Mouse (Mus musculus) adrenal gland, adult 10 weeks (tissue): ENCODE data around the gene Gm45799. TPM values are rescaled to one million over a fixed set of nuclear protein-coding genes. Genes with fewer than 3 reads are reported as not detected.

Experiments used
- polyA plus RNA-seq: library from polyadenylated mRNA; stranded (reverse); fragments of 350-450 nt; fragmentation: Illumina TruSeq; extraction: RNeasy Lipid Tissue Mini Kit (QIAGEN cat#74804); gene quantifications from one replicate; pipeline ENCODE4 v1.2.3, GENCODE M21; 2014; ENCODE audit warnings: low read depth, low replicate concordance

Gene Gm45799
- polyA plus RNA-seq, result 1.3 TPM

DNA sequence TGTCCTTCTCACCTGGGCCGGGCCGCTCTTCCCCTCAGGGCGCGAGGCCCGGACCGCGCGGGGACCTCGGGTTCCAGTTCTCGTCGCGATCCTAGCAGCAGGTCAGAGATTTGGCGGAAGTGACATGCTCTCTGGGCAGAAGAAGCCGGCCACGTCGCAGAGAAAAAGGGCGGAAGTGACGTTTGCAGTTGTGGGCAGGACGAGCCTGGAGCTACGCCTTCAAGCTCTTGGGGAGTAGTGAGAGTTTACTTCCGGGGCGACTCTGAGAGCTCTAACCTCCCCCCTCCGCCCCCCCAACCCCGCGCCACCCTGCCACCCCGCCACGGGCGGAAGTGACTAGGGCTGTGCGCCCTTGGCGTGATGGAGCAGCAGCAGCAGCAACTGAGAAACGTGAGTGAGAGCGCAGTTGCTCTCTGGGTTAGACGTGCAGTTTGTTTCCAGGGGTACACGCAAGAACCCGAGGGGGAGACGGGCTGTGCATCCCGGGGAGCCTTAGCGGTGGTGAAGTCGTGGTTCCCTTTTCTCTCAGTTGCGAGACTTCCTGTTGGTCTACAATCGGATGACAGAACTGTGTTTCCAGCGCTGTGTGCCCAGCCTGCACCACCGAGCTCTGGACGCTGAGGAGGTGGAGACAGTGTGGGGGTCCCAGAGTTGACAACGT, at the start of gene Gm45799, which contains the start of gene Arfip2:
Gm45799 (plus strand) TSS at position 320 of the 661 bp plus-strand sequence.
Arfip2 (minus strand) TSS at position 184 of the 661 bp plus-strand sequence.

DNA sequence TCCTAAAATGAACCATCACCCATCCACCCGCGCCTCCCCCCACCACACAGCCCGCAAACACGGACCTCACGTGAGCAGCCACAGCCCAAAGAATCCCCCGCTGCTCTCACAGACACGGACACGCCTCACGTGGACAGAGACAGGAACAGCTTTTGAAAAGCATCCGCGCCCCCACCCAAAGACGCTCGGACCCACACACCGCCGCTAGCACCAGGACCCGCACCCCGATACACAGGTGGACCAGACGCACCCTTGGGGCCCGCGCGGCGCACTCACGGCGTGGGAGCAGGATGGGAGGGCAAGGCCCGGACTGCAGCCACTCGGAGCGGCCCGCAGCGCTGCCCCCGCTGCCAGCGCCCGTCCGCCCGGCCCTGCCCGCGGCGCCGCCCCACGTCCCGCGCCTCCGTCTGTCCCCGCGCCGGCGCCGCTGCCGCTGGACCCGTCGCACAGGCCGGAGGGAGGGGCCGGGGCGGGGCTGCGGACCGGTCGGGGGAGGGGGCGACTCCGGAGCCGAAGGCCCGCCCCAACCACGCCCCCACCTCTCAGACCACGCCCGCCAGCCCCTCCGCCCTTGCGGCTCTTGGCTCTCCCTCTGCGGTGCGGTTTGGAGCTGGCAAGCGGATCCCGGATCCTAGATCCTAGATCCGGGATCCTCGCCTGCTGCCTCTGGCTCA, 7.1 kb upstream of the Gm45799 start, which contains the start of gene Trim3:
Trim3 (minus strand) TSS at position 445 of the 674 bp plus-strand sequence.

DNA sequence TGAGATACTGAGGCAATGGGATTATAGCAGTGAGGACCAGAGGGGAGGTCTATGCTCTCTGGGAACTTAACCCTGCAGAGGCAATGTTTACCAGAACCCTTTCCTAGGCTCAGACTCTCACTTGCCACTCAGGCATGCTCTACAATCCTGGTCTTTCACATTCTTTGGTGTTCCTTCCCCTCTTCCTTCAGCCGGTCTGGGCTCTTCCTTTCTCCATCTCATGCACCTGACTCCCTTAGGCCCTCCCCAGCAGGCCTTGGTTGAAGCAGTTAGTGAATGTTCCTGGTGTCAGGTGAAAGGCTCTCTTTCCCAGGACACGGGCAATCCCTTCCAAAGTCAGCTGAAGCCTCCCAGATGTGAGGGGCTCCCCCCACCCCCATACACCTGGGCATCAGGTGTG, 596 bp upstream of the Gm45799 start, which contains the start of gene Timm10b:
Timm10b (plus strand) TSS at position 301 of the 400 bp plus-strand sequence.

DNA sequence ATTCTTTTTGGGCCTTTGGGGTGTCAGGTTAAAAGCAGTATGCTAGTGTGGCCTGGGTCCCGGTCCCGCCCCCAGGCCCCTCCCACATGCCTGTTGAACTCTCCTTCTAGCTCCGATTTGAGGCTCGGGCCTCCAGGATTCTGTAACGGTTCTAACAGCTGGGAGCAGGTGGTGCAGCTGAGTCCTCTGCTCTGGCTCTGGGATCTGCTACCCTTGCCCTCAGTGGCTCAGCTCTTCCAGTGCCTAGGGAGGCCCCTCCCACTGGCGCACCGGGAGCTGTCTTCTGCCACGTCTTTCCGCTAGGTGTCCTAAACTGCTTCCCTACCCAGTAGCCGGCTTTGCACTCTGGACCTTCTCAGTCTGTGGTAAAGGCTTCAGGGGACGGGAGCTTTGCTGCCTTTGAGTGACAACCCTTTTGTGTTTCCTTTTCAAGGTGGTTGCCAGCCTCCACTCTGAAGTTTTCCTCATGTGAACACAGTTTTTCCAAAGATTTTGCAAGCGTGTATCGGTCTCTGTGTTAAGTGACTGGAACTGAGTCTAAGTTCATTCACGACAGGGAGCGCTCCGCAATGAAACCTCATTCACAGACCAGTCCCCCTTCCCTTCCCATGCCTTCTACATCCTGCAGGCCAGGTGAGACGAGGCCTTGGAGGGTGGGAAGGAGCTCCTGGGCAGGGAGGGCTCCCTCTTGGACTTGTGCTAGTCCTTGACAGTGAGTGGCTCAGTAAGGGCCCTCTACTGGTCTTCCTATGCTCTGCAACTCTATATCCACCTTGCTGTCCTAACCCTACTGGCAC, 10.5 kb downstream of the Gm45799 start, which contains the start of gene Dnhd1:
Dnhd1 (plus strand) TSS at position 189 of the 797 bp plus-strand sequence.

Other genes with a start within 250 kb of the Gm45799 start
- gene Fam160a2, start 240.5 kb upstream of the Gm45799 start, polyA plus RNA-seq, result 10.6 TPM
- not detected for gene Cnga4, start 236.0 kb upstream of the Gm45799 start, polyA plus RNA-seq
- gene Cckbr, start 214.8 kb upstream of the Gm45799 start, polyA plus RNA-seq, result not detected
- 16.9 TPM for gene Cavin3, start 158.3 kb upstream of the Gm45799 start, polyA plus RNA-seq
- 5.8 TPM for gene Smpd1, start 86.2 kb upstream of the Gm45799 start, polyA plus RNA-seq
- 1.4 TPM for gene Apbb1, start 58.9 kb upstream of the Gm45799 start, polyA plus RNA-seq
- gene Hpx, start 40.4 kb upstream of the Gm45799 start, polyA plus RNA-seq, result not detected
- 5.9 TPM for gene Trim3, start 7.0 kb upstream of the Gm45799 start, polyA plus RNA-seq
- gene Timm10b, start 496 bp upstream of the Gm45799 start, polyA plus RNA-seq, result 47.9 TPM
- gene Arfip2, start 136 bp upstream of the Gm45799 start, polyA plus RNA-seq, result 12.3 TPM
- 1.7 TPM for gene Dnhd1, start 10.3 kb downstream of the Gm45799 start, polyA plus RNA-seq
- 41.2 TPM for gene Ilk, start 96.0 kb downstream of the Gm45799 start, polyA plus RNA-seq
- 24.5 TPM for gene Rrp8, start 96.8 kb downstream of the Gm45799 start, polyA plus RNA-seq
- gene Taf10, start 103.8 kb downstream of the Gm45799 start, polyA plus RNA-seq, result 11.1 TPM
- gene Tpp1, start 111.7 kb downstream of the Gm45799 start, polyA plus RNA-seq, result 145 TPM
- gene Dchs1, start 147.1 kb downstream of the Gm45799 start, polyA plus RNA-seq, result 0.17 TPM
- 15.7 TPM for gene Mrpl17, start 170.5 kb downstream of the Gm45799 start, polyA plus RNA-seq